Mouse (Mus musculus) T-helper 17 cell (primary cell): ENCODE results near the gene Pgs1.

Experiments
- in situ Hi-C, 2 experiments: fragments of 300-600 bp; cut with MboI, MseI; formaldehyde crosslinking; loops; 1 replicate in 1 of 2; 2 replicates in 1 of 2; pipeline ENCODE4 v1.15.1; 2025; ENCODE audit warnings: high pct_unique_total_duplicates in 2 of 2

Gene Pgs1

GRCm38 (mm10) chr11:117973569-117973968 lies 12.5 kb upstream of the Pgs1 start:
- in situ Hi-C loops, result loop anchor here in 1 of 2 experiments (5.0 kb wide), 1 partner anchor 49 kb away; no protein-coding TSS in a partner anchor

- in situ Hi-C loops, result loop anchor here in 1 of 2 experiments (5.0 kb wide), 1 partner anchor 48 kb away; no protein-coding TSS in a partner anchor
Observed at GRCm38 (mm10) chr11:117974327-117975125, 11.6 kb upstream of the Pgs1 start.

- in situ Hi-C loops, result no loop called here
Observed at GRCm38 (mm10) chr11:117975211-117975967, 10.7 kb upstream of the Pgs1 start.

GRCm38 (mm10) chr11:117976081-117976582 lies 10.0 kb upstream of the Pgs1 start:
- in situ Hi-C loops, result no loop called here

- in situ Hi-C loops, result no loop called here
Observed at GRCm38 (mm10) chr11:117977694-117978360, 8.3 kb upstream of the Pgs1 start.

GRCm38 (mm10) chr11:117979388-117979787 lies 6.7 kb upstream of the Pgs1 start:
- in situ Hi-C loops, result no loop called here

GRCm38 (mm10) chr11:117982426-117982825 lies 3.7 kb upstream of the Pgs1 start:
- in situ Hi-C loops, result no loop called here

GRCm38 (mm10) chr11:117983770-117984169 lies 2.3 kb upstream of the Pgs1 start:
- in situ Hi-C loops, result no loop called here

- in situ Hi-C loops, result no loop called here
Observed at GRCm38 (mm10) chr11:117987032-117987451, 950 bp downstream of the Pgs1 start.

GRCm38 (mm10) chr11:117987968-117988367 lies 1.9 kb downstream of the Pgs1 start:
- in situ Hi-C loops, result no loop called here

- in situ Hi-C loops, result no loop called here
Observed at GRCm38 (mm10) chr11:117989241-117989640, 3.1 kb downstream of the Pgs1 start.

GRCm38 (mm10) chr11:117989926-117990325 lies 3.8 kb downstream of the Pgs1 start:
- in situ Hi-C loops, result no loop called here

GRCm38 (mm10) chr11:117991502-117992470 lies 5.7 kb downstream of the Pgs1 start:
- in situ Hi-C loops, result no loop called here

GRCm38 (mm10) chr11:117993190-117994175 lies 7.4 kb downstream of the Pgs1 start:
- in situ Hi-C loops, result no loop called here

- in situ Hi-C loops, result loop anchor here in 1 of 2 experiments (5.0 kb wide), 1 partner anchor 253 kb away; the partner anchor contains the start of gene Cyth1
Observed at GRCm38 (mm10) chr11:117994250-117995057, 8.4 kb downstream of the Pgs1 start.

GRCm38 (mm10) chr11:117995255-117995654 lies 9.2 kb downstream of the Pgs1 start:
- in situ Hi-C loops, result loop anchor here in 1 of 2 experiments (5.0 kb wide), 1 partner anchor 252 kb away; the partner anchor contains the start of gene Cyth1

- in situ Hi-C loops, result loop anchor here in 1 of 2 experiments (5.0 kb wide), 1 partner anchor 252 kb away; the partner anchor contains the start of gene Cyth1
Observed at GRCm38 (mm10) chr11:117995661-117996060, 9.6 kb downstream of the Pgs1 start.

- in situ Hi-C loops, result loop anchor here in 1 of 2 experiments (5.0 kb wide), 1 partner anchor 251 kb away; the partner anchor contains the start of gene Cyth1
Observed at GRCm38 (mm10) chr11:117996066-117996465, 10.0 kb downstream of the Pgs1 start.
